Mouse (Mus musculus) liver, embryonic 14.5 days (tissue): ENCODE measurements at regions not wholly inside any gene's neighbourhood (a gene's known extent, or its start where the extent isn't known, plus 50 kb on each side); places are given as distances from the start of the nearest gene placed in this dataset.

ENCODE experiments used
- CTCF ChIP-seq: IDR thresholded peaks from 2 replicates; pipeline ENCODE4 v1.5.1; 2016; ENCODE audit warnings: antibody characterized with exemption, low read depth, control low read depth
- EP300 ChIP-seq: IDR thresholded peaks from 2 replicates; pipeline ENCODE4 v1.6.1; 2016; ENCODE audit warnings: antibody characterized with exemption, low read depth

DNA sequence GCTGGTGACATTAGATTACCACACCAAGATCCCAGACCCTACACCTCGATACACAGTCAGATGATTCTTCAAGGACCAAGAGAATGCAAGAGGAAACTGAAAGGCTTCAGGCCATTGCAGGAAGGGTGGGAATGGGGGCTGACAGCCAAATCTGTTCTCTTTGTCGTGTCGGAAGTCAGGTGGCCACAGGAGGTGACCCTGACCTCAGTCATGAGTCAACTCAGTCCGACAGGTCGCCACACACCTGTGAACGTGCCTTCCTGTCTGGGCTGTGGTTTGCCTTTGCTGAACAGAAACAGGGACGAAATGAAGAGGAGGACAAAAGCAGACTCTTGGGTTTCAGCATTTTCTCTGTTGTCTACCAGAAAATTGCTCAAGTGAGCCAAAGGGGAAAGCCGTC is 318.3 kb upstream of the Gm26657 start:
- TF ChIP-seq CTCF (no peak), EP300 (no peak)
